Mouse (Mus musculus): ENCODE results near the gene Fzr1.

The Fzr1 gene

DNA sequence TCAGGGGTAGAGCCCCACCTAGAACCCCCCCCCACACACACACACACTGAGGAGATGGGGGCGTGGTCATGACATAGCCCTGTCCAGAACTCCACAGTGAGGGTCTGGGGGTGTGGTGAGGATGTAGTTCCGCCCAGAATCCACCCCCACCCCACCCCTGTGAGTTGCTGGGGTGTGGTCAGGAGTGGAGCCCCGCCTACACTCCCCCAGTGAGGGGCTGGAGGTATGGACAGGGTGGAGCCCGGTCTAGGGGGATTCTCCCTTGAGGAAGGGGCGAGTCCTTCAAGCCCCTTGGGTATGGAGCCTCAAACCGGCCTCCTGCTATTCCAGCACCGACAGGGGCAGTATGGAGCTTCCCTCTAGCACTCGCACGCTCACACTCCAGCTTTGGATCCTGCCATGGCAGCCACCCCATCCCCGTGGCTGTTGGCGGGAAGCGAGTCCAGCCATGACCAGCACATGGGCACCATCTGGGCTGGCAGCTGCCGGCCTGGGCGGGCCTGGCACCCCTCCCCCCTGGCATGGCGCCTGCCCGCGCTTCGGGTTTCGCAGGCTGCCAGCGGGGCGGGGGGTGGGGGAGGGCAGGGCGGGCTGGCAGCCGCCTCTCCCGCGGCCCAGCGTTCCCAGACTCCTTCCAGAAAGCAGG lies 38.4 kb upstream of the Fzr1 start:
- peak; percentile 84 for DNase-seq (ENCODE audit: low spot score)

DNA sequence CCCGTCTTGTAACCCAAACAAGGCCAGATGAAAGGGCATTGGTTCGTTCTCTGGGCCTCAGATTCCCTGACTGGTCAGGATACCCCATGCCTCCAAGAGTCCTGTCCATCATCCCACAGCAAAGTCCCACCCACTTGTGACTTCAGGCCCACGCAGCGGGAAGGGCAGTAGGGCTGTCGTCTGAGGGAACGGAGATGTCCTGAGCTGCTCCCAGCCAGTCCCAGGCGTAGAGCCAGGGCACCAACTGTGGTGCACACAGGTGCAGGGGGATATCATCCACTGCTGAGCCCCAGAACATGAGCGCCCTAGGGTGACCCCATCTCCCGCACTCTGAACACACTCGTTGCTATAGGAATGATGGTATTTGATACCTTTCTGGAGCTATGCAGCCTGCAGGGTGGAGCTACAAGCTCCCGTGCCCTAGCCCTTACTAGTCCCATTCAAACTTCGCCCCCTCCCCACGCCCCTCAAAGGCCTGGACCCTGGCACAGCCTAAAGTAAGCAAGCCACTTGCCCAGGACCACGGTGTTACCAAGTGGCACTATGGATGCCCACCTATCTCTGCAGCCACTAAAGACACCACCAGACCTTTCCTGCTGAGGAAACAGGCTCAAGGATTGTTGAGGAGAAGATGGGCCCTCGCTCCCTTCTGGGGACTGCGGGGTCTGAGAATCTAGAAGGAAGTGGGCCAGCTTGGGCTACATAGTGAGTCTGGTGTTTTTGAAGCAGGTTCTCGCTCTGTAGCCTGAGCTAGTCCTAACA lies 37.4 kb upstream of the Fzr1 start:
- DNase-seq (ENCODE audit: low spot score): no peak

DNA sequence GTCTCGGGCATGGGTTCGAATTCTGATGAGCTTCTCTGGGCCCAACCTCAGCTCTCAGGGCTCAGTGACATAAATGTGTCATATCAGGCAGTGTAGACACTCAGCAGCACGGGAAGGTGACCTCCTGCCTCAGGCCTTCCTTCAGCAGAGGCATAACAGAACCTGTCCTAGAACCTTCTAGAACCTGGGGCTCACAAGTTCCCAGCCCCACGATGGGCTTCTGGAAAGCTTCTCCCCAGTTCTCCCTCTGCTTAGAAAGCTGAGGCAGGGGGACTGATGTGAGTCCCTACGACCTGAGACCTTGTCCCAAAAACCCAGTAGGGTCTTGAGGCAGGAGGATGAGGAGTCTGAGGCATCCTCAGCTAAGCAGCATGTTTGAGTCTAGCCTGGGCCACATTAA lies 36.8 kb upstream of the Fzr1 start:
- no peak for DNase-seq (ENCODE audit: low spot score)

DNA sequence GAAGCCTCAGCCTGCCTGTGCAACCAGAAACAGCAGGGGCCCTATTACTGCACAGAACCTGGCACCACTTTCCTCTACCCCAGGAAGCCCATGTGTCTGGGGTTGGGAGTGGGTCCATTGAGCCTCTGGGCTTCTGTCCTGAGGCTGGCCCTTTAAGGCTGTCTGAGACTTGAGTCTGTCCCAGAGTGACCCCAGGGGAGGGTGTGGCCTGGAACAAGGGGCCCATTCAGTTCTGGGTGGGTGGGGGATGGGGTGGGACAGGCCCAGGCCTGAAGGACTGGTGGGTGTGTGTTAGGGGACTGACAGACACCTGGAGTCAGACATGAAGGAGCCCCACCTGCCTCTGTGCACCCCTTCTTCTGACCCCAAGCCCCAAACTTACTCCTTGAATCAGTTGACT lies 36.4 kb upstream of the Fzr1 start:
- no peak for DNase-seq (ENCODE audit: low spot score)

DNA sequence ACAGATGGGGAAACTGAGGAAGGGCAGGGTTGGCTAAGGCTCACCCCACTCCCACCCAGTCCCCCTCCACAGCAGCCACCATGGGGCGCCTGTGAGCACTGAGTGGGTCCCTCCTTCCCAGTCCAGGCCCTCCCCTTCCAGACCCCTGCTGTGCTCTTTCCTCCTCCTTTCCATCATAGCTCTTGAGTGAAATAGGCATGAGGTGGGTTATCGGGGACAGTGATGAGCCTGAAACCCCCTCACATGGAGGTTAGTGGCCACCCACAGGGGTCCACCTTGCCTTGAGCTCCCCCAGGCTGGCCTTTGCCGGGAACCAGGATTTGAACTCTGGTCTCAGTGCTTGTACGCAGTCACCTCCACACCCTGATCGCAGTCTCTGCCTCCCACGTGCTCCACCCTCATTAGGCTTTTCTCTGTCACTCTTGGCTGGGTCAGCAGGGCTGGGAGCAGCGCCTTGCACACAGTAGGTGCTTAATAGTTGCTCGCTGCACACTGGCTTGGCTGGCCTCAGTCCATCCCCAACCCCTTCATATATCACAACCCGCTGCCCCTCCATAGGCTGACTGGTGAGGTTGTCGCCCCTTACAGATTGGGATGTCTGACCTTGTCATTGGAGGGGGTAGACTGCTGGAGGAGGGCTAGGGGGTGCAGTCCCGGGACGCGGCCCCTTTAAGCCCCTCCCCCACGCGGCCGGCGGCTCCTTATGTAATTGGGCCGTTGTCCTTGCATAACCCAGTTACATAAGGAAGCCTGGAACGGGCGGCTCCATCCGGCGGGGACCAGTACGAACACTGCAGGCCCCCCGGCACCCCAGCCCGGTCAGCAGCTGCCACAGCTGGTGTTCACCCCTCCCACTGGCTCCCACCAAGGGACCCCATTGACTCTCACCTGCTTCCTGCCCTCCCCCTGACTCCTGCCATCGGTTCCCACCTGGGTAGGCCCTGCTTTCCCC lies 35.3 kb upstream of the Fzr1 start:
- DNase-seq (ENCODE audit: low spot score): peak; percentile 77

GRCm38 (mm10) chr10:81412586-81413309 lies 34.4 kb upstream of the Fzr1 start:
- no peak for DNase-seq (ENCODE audit: low spot score)

DNA sequence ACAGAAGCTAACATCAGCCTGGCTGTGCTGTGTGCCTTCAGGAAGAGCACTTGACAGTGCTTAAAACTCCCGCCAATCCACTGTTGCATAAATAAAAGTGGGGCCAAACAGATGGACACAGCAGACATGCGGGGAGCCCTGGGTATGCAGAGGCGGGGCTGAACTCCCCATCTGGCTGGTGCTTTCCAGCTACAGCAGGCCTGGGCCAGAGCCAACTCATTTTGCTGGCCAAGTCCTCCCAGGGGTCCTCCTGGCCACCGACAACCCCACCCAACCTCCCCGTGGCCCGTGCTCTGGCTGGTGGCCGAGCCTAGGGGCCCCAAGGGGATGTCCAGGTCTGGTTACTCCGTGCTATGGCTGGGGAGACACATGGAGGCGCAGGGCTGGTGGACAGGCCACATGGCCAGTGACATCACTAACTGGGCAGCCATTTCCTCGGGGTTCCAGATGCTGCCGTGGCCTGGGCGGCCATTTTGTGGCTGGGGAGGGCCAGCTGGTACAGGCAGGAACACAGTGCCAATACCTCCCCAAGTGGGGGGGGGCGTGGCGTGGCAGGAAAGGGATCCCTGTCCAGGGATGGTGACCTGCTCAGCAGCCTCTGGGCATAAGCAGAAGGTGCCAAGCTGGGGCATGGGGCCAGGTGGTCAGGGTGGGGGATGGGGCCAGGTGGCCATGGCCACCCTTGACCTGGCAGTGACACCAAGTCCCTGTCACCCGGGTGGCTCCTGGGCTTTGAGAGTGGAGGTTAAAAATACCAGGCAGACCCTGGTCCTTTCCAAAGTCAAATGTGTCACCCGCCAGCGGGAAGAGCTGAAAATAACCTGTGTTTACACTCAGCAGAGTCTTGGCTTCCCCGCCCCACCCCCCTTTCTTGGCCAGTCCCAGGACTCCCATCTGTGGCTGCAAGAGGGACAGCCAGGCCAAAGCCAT lies 33.4 kb upstream of the Fzr1 start:
- no peak for DNase-seq (ENCODE audit: low spot score)

GRCm38 (mm10) chr10:81410981-81411380 lies 32.7 kb upstream of the Fzr1 start:
- DNase-seq (ENCODE audit: low spot score): no peak

DNA sequence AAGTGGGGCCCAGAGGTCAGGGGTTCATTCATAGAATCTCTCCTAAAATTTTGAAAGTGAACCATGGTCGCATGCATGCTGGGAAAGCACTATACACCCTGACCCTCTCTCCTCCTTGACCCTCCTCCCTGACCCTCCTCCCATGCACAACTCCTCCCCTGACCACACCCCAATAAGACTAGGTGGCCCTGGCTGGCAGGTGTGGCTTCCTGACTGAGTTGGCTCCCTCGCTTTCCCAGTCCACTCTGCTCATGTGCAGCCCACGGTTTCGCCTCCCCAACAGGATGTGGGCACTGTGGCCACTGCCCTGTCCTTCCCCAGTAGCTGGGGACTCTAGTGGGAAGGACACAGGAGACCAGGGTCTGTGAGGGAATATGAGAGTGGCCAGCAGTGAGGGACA lies 32.0 kb upstream of the Fzr1 start:
- no peak for DNase-seq (ENCODE audit: low spot score)

DNA sequence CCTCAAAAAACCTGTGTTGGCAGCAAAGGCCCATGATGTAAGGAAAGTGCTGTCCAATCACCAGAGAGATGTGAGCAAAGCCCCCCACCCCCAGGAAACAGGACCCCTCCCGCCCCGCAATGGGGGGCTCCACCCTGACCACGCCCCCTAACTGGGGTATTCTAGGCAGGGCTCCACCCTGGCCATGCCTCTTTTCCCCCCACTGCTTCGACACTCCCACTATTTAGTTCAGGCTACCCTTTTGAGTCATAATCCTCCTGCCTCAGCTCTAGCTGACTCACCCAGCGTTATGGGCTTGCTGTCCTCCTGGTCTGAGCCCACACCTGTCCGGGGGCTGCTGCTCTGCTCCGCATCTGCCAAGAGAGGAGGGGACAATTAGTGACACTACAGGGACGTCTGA lies 31.0 kb upstream of the Fzr1 start:
- DNase-seq (ENCODE audit: low spot score): no peak

- peak; percentile 80 for DNase-seq (ENCODE audit: low spot score)
Measured at GRCm38 (mm10) chr10:81408871-81409291, 30.6 kb upstream of the Fzr1 start.

DNA sequence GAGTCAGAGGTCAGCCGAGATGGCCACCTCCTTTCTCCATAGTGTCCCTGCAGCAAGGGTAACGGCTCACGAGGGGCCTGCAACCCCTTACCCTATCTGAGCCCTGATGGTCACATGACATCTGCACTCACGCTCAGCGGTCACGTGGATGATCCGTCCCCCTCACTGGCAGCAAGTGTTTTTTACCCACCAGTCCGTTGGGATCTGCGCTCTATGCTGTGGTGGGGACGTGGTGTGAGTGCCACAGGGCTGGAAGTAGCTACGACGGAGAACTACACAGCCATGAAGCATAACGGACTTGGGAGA lies 30.1 kb upstream of the Fzr1 start:
- DNase-seq (ENCODE audit: low spot score): no peak

DNA sequence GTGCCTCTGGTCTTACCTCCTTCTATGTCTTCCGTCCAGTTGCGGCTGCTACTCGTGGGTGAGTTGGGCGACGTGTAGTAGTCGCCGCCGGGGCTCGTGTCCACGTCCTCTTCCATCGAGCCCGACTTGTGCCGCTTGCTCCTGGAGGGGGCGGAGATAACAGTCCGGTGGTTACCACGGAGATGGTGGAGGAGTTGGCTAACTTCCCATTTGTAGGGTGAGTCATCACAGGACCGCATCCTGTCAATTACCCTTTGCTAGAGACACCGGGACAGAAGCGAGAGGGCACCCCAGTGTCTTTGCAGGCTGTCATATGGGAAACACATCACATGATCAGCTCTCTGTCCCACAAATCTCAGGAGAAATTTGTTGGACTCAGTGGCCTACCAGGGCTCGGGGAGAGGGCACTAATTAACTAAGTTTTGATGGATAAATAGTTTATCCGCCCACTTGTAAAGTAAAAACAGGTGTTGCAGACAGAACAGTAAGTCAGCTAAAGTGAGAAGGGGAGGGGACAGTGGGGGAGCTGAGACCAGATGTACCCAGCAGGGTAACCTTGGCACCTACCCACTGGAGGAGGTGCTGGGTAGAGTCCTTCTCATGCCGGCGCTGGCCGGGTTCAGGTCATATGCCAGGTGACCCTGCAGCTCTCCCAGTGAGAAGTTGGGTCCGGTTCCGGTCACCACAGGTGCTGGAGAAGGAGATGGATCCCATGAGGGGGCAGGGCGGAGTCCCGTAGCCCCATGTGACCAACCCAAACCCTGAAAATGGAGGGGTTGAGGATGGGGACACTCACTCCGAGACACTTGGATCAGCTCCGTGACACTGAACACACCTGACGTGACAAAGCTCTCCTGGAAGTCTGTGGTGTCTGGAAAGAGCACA lies 29.5 kb upstream of the Fzr1 start:
- peak; percentile 49 for DNase-seq (ENCODE audit: low spot score)

DNA sequence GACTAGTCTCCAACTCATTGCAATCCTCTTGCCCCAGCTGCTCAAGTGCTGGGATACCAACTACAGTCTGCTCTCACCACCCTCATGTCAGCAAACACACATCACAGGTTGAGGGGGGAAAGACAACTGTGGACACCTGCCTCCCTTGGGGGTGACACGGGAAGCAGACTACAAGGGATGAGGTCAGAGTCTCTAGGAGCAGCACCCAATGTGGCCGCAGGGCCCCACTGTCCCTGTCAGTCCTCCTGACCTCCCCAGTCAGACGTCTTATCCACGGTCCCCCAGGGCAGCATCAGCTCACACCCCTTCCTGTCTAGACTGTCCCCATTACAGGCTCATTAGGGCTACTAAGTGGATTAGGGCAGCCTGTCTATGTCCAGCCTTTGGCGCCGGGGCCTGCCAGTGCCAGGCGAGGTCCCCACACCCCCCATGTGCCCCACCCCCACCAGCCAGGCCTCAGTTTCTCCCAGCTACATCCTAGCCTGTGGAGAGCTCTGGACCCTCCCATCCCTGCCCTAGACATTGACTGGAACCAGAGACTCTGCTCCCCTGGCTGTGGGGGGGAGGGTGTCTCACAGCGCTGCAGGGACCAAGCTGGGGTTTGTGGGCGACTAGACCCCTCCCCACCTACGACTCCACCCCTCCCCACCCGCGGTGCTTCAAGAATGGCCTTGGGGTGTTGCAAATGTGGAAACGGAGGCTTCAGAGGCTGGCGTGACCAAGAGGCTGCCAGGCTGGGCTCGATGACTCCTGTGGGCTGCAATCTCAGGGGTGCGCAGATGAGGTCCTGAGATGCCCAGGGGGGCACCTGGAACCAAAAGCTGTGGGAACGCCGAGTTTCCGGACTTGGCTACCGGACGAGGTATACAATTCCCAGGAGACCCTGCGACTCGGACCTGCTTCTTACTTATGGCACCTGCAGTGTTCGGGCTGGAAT lies 28.5 kb upstream of the Fzr1 start:
- DNase-seq (ENCODE audit: low spot score): peak; percentile 39

- peak; percentile 71 for DNase-seq (ENCODE audit: low spot score)
Measured at GRCm38 (mm10) chr10:81405588-81406201, 27.4 kb upstream of the Fzr1 start.

- DNase-seq (ENCODE audit: low spot score): no peak
Measured at GRCm38 (mm10) chr10:81404720-81405119, 26.4 kb upstream of the Fzr1 start.

DNA sequence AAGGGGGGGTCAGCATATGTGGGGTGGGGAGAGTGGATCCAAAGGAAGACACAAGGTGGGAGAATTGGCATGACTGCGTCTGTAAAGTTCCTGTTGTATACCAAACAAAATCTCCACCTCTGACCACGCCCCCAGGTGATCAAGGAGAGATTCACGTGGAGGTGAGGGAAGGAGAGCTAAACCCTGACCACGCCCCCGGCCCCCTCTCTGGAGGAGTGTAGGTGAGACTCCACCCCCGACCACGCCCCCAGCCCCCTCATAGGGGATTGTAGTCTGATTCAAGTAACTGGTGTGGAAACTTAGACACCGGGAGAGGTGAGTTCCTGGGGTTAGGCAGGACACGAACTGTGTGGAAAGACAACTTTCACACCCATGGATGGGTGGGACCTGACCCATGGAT lies 25.8 kb upstream of the Fzr1 start:
- DNase-seq (ENCODE audit: low spot score): no peak

DNA sequence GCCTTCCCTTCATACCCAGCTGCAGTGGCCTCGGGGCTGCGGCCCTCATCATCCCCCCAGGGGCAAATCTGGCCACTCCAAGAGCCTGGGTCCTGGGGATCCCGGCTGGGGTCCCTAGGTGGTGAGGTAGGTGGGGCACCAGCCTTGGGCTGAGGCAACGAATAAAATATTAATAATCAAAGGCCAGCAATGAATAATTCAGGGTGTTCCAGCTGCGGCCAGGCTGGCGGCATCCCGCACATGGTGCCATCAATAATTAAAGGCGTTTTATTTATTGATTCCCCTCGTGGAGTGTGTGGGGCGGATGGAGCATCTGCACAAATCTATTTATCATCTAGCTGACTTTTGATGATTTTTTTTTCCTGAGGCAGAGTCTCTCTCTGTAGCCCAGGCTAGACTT lies 25.2 kb upstream of the Fzr1 start:
- DNase-seq (ENCODE audit: low spot score): peak; percentile 70

Data from retina, embryonic 14.5 days (tissue).